Mouse (Mus musculus): ENCODE results near the gene Nxph3. TPM values are rescaled to one million over a fixed set of nuclear protein-coding genes. Genes with fewer than 3 reads are reported as not detected.

Nxph3 gene
- polyA plus RNA-seq, 1 experiment from 2014 or later, result 0.44 TPM

GRCm38 (mm10) chr11:95467731-95468130, 46.6 kb downstream of the Nxph3 start:
- H3K4me1 ChIP-seq (replicated peaks; ENCODE audit: control insufficient read depth, insufficient read depth), result no peaks in the 10 kb centered on the region
- no peak overlapping the region for H3K9ac ChIP-seq (ENCODE audit: low read length)
- no peaks in the 10 kb centered on the region for H3K27me3 ChIP-seq (ENCODE audit: control insufficient read depth, insufficient read depth, low read length)
- WGBS, result 66% methylated on average over 1 of the region's 1 CpGs
- H3K9me3 ChIP-seq (ENCODE audit: control insufficient read depth, low read length), result no peaks in the 10 kb centered on the region
- peaks cover 4% of the 10 kb centered on the region; the same call in 1 of the 2 replicates for H3K36me3 ChIP-seq (ENCODE audit: control insufficient read depth, insufficient read depth, low read length)
- H3K4me3 ChIP-seq (ENCODE audit: low read depth, low read length), result no peak overlapping the region
- DNase-seq (ENCODE audit: low spot score) (no peak), ATAC-seq (ENCODE audit: low FRiP score, low TSS enrichment) (no peak)
- H3K27ac ChIP-seq (replicated peaks), result no peak overlapping the region
- no peak overlapping the region for H3K4me2 ChIP-seq (replicated peaks; ENCODE audit: low read depth)
- no peak for TF ChIP-seq CTCF (IDR thresholded peaks at IDR 0.05; ENCODE audit: low read depth)
- no peak for TF ChIP-seq EP300 (optimal IDR thresholded peaks at IDR 0.05)

GRCm38 (mm10) chr11:95462168-95462567, 52.2 kb downstream of the Nxph3 start:
- Histone ChIP-seq H3K4me1 (replicated peaks; ENCODE audit: control insufficient read depth, insufficient read depth) (no peaks in the 10 kb centered on the region), H3K27me3 (ENCODE audit: control insufficient read depth, insufficient read depth, low read length) (no peaks in the 10 kb centered on the region), H3K9me3 (ENCODE audit: control insufficient read depth, low read length) (no peaks in the 10 kb centered on the region), H3K27ac (replicated peaks) (no peak overlapping the region), H3K9ac (ENCODE audit: low read length) (no peak overlapping the region), H3K4me2 (replicated peaks; ENCODE audit: low read depth) (no peak overlapping the region), H3K36me3 (ENCODE audit: control insufficient read depth, insufficient read depth, low read length) (no peaks in the 10 kb centered on the region; the same call in 1 of the 2 replicates), H3K4me3 (ENCODE audit: low read depth, low read length) (no peak overlapping the region)
- TF ChIP-seq CTCF (IDR thresholded peaks at IDR 0.05; ENCODE audit: low read depth) (no peak), EP300 (optimal IDR thresholded peaks at IDR 0.05) (no peak)
- no peak for DNase-seq (ENCODE audit: low spot score)
- ATAC-seq (ENCODE audit: low FRiP score, low TSS enrichment), result no peak
- 92% methylated on average over 3 of the region's 3 CpGs for WGBS

- Histone ChIP-seq H3K4me2 (replicated peaks; ENCODE audit: low read depth) (no peak overlapping the region), H3K27me3 (ENCODE audit: control insufficient read depth, insufficient read depth, low read length) (no peaks in the 10 kb centered on the region), H3K9ac (ENCODE audit: low read length) (no peak overlapping the region), H3K4me3 (ENCODE audit: low read depth, low read length) (no peak overlapping the region), H3K9me3 (ENCODE audit: control insufficient read depth, low read length) (no peaks in the 10 kb centered on the region), H3K4me1 (replicated peaks; ENCODE audit: control insufficient read depth, insufficient read depth) (no peaks in the 10 kb centered on the region), H3K27ac (replicated peaks) (no peak overlapping the region), H3K36me3 (ENCODE audit: control insufficient read depth, insufficient read depth, low read length) (no peaks in the 10 kb centered on the region; the same call in 1 of the 2 replicates)
- TF ChIP-seq CTCF (IDR thresholded peaks at IDR 0.05; ENCODE audit: low read depth), result no peak
- no peak for TF ChIP-seq EP300 (optimal IDR thresholded peaks at IDR 0.05)
- 66% methylated on average over 2 of the region's 2 CpGs for WGBS
- DNase-seq (ENCODE audit: low spot score) (no peak), ATAC-seq (ENCODE audit: low FRiP score, low TSS enrichment) (no peak)
These were observed 53.5 kb downstream of the Nxph3 start for GRCm38 (mm10) chr11:95460872-95461271.

Other genes with a start within 250 kb of the Nxph3 start
- gene Kat7, start 204.3 kb downstream of the Nxph3 start, polyA plus RNA-seq (2015; fragmentation: Nextera tagmentation; extraction: Ambion mirVana), result 25.0 and 27.2 TPM in 2 replicates
- 5.7 and 6.7 TPM in 2 replicates for gene Fam117a, start 177.6 kb downstream of the Nxph3 start, polyA plus RNA-seq (2015; fragmentation: Nextera tagmentation; extraction: Ambion mirVana)
- 106 and 110 TPM in 2 replicates for gene Slc35b1, start 129.9 kb downstream of the Nxph3 start, polyA plus RNA-seq (2015; fragmentation: Nextera tagmentation; extraction: Ambion mirVana)
- 92.4 and 96.0 TPM in 2 replicates for gene Spop, start 100.5 kb downstream of the Nxph3 start, polyA plus RNA-seq (2015; fragmentation: Nextera tagmentation; extraction: Ambion mirVana)
- 3.9 and 4.8 TPM in 2 replicates for gene Ngfr, start 73.2 kb upstream of the Nxph3 start, polyA plus RNA-seq (2015; fragmentation: Nextera tagmentation; extraction: Ambion mirVana)
- 190 and 202 TPM in 2 replicates for gene Phb, start 152.4 kb upstream of the Nxph3 start, polyA plus RNA-seq (2015; fragmentation: Nextera tagmentation; extraction: Ambion mirVana)
- 10.0 and 10.2 TPM in 2 replicates for gene Zfp652, start 198.1 kb upstream of the Nxph3 start, polyA plus RNA-seq (2015; fragmentation: Nextera tagmentation; extraction: Ambion mirVana)
- 0.36 and 0.46 TPM in 2 replicates for gene B130006D01Rik, start 209.0 kb upstream of the Nxph3 start, polyA plus RNA-seq (2015; fragmentation: Nextera tagmentation; extraction: Ambion mirVana)

Data from stomach, postnatal 0 days (tissue).